Mouse (Mus musculus): ENCODE results near the gene Opn3. TPM values are rescaled to one million over a fixed set of nuclear protein-coding genes. Genes with fewer than 3 reads are reported as not detected.

Gene Opn3
- total RNA-seq, 4 experiments from 2014 or later: 7.7 to 16.8 (median 11.3) TPM

DNA sequence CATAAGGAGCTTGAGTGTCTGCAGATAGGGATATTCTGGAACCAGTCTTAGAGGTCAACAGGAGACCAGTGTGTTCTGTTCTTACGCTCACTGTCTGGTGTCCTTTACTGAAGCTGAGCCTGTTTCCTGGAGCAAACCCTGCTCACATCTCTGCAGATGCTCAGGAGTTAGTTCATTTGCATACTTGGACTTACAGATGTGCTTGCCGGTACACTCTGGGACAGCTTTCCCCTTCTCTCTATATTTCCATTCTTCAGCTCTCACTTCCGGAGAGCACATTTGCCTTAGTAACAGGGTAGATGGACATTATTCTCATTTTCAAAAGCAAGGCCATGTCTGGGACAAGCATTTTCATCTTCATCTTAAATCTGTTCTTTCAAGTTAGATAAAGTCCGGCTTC, 44.0 kb downstream of the Opn3 start:
- no peak for DNase-seq

DNA sequence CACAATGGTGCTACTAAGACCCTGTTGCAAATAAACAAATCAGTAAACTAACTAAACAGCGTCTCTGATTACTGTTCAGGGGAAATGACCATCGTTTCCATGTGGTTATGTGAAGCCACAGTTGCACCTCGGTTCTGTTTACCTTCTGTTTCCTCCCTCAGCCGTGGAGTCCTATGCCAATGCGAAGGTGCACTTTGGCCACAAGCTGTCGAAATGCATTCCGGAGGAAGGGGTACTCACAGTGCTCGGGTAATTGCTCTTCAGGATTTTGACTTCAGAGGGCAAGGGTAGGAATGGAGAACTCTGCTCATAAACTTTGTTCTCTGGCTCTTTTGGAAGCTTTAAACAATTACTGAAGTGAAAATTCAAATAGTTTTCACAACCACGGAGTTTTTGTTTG, 45.6 kb downstream of the Opn3 start:
- DNase-seq: no peak

DNA sequence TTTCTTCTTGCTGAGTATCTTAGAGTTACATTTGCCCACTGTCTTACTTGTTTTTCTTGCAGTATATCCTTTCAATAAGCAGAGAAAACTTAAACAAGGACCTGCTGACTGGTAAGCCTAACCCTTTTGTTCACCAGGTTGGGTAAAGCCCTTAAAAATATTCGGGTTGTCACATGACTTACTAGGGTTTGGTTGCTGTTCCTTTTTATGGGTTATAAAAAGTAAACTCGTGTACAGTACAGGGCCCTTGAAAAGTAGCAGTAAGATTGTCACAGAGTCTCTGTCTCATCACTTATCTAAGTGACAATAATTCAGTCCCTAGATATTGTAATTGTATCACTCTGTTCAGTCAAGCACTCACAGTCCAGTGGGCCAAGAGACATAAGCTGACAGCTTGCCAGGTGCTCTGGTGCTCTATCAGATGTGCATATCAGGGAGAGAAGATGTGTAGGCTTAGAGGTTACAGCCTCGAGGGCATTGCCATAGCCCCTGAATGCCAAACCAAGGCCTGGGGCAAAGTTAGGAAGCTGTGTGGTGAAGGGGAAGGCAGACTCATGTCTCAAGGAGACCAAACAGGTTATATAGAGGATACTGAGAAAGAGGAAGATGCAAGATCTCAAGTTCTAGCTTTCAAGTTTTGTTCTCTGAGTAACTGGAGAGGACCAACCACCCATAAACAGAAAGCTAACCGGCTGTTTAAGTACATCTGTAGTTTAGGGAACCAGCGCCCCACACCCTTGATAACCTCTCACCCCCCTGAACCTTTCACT, 48.9 kb downstream of the Opn3 start:
- DNase-seq: no peak

DNA sequence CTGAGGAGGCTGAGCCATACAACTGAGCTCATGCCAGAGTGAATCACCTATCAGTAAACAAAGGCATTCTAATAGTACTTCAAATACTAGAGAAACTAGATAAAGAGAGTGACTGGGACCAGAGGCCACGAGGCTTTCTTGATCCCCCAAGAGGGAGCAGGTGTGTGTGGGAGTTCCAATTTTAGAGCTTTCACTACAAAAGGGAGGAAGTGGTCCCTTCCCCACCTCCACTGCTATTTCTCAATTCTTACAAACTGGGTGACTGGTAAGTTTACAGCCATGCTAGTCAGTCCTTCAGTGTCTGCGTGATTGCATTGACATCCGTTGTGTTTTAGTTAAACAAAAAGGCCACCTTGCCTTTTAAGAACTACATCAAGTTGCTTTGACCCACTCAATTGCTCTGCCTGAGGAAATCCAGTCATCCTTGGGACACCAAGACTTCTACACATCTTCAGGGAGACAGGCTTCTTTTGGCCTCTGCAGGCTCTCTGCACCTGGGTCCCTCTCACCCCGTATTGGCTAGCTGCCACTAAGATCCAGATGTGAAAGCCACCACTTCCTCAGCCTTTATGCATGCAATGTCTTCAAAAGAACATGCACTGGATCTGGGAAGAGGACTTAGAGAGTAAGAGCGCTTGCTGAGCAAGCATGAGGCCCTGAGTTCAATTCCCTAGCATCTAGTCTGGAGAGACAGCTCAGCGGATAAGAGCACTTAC, 52.0 kb downstream of the Opn3 start:
- DNase-seq: no peak

DNA sequence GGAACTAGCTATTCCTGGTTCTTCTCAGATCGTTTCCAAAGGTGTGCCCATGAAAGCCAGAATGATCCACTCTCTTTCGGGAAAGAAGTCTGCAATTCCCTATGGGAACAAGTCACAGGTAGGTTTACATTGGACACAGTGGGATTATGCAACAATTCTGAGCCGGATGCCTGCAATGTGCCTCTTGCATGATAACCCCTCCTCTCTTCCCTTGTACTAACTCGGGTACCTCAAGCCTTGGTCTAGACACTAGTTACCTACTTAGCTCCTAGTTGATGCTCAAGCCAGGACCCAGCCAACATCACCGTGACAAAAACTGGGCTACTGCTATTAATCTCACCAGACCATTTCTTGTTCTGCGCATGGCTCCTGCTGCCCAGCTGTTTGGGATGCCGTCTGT, 53.5 kb downstream of the Opn3 start:
- DNase-seq: no peak

DNA sequence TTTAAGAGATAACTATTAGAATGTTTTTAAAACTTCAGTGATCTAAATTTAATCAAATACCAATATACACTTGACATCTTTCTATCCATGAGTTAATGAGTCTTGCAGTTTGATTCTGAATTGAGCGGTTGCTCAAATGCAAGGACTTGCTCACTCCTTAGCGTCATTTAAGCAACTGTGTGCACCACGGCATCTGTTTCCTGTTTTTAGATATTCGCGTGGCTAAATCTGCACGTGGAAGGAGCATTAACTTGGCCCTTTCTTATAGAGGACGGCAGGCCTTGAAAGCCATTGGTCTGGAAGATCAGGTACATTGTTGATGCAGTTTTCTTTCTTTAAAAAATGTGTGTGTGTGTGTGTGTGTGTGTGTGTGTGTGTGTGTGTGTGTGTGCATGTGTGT, 54.9 kb downstream of the Opn3 start:
- no peak for DNase-seq

DNA sequence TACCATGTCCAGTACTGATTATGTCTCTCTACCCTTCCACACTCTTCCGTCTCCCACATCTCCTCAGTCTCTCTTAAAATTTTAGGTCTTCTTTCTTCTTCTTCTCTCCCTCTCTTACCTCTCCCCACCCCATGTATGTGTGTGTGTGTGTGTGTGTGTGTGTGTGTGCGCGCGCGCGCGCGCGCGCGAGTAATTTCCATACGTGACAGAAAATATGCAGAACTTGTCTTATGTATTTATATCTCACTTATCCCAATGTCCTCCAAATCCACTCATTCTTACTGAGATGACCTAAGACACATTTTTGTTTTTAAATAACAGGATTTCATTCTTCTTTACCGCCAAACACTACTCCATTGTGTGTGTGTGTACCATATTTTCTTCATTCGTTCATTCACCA, 60.1 kb downstream of the Opn3 start:
- DNase-seq: no peak

DNA sequence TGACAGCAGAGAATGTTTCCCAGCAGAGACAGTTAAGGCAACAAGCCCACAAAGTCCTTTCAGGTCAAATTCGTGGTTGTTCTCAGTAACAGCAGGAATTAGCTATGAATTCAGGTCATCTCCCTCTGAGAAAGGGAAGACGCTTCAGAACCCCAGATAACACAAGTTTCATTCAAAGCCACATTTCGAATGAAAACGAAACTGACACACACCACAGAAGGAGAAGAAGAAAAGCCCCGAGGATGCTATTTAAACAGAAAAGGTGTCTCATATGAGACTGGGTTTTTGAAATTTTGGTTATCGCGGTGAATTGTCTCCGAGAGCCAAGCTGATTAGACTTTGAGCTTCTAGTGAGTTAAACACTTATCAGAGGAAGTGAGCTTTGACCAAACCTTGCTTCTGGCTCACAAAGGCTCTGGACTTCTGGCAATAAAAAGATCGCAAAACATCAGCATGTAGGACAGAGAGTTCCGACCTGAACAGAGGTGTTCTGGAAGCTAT, 60.8 kb downstream of the Opn3 start:
- DNase-seq: no peak

DNA sequence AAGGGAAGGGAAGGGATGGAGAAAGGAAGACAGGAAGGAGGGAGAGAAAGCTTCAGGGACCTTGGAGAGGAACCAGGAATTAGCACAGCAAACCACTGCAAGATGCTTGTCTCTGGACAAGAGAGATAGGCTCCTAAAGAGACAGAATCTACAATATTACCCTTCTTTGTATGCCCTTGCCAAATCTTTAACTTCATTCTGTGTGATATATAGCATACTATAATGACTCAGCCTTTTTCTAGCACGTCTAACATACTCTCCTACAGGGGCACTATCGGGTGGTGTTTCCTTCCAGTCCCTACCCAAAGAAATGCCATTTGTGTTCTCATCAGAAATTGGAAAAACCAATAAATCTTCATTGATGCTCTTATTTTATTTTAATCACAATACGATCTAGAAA, 61.5 kb downstream of the Opn3 start:
- DNase-seq: no peak

DNA sequence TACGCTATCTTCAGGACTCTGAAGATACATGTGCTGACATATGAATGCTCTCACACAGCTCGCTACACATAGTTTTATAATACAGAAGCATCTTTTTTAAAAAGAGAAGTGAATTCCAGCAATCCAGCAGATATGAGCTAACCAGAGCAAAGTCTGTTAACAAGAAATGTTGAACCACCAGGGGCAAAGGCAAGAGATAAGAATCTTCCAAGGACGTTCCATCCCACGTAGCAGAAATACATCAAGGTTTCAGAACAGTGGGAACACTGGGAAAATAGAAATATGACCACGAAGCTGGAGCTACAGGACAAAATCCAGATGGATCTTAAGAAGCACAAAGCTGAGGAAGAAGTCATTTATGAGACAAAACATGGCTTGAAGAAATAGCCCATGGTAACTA, 62.2 kb downstream of the Opn3 start:
- no peak for DNase-seq

DNA sequence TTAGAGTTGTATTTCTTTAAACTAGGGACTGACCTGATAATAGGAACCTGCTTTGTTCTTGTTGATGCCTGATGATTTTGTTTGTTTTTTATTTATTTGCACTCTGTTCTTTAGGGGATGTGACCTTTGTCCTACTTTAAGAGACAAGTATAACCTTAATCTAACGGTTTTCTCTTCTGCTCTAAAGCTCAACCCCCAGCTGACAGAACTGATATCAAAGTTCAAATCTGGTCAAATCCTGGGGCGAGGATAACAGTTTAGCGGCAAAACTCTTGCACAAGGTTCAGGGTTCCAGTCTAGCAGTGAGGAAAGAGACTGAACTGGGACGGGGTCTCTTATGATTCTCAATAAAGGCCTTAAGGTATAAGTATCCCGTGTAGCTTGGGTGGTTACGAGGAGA, 63.3 kb downstream of the Opn3 start:
- DNase-seq: no peak

DNA sequence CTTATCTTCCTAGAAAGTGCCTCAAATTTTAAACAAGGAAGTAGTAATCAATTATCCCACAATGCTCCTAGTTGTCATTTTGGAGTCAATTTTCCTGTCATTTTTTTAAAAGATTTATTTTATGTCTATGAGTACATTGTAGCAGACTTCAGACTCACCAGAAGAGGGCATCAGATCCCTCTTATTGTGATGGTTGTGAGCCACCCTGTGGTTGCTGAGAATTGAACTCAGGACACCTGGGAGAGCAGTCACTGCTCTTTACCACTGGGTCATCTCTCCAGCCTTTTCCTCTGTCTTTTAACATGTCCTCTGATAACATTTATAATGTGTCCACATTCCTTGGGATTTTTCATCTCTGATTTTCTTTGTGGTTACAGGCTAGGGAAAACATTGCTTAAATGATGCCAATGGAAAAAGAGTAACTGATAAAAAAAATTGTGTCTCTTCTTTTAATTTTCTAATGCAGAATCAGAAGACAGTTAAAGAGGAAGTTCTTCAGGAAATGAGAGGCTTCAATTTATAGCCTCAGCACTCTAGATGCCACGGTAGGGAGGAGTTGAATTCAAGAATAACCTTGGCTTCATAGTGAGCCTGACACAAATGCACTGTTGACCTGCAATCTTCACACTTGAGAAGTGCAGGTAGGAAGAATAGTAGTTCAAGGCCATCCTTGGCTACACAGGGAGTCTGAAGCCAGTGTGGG, 66.4 kb downstream of the Opn3 start:
- no peak for DNase-seq

DNA sequence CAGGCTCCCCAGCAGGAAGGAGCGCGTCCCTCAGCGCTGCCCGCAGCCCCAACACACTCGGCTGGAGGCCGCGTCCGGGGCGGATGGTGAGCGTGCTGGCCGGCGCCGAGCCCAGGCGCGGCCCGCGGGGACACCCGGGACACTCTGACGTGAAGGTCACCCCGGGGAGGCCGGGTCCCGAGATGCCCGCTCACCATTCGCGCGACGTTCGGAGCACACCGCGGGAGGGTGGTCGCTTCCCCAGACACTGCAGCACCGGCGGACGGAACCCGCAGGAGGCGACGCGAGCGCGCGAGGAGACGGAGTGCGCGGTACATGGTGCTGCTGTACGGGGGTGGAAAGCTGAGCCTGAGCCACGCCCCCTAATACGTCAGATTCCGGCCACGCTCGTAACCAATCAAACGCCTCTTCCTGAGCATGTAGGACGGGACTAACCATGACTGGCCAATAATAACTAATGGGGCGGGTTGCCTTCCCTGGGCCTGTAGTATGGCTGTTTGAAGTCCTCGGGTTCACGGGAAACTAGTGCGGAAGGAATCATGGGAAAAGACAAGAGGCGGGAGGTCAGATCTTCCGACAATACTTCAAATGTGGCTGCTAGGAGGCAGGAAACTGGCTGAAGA, 67.2 kb downstream of the Opn3 start, which contains the start of gene Fh1:
Fh1 (minus strand) TSS at position 379 of the 623 bp plus-strand sequence.
- peak; percentile 96 for DNase-seq

DNA sequence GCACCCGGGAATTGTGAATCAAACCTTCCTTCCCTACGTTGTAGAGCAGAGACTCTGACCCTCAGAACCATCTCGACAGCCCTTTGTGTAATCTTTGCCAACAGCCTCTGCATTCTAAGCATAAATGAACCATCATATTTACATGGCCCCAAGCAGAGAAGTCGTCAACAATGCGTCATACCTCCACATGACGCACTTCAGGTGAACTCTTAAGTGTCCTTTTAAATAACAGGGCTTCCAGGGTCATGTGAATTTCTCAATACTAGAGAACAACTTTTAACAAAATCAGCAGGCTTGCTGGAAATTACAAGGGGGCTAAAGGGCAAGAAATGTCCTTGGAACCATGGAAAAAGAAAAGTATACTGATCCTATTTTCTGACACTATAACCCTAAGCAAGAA, 68.9 kb downstream of the Opn3 start:
- no peak for DNase-seq

DNA sequence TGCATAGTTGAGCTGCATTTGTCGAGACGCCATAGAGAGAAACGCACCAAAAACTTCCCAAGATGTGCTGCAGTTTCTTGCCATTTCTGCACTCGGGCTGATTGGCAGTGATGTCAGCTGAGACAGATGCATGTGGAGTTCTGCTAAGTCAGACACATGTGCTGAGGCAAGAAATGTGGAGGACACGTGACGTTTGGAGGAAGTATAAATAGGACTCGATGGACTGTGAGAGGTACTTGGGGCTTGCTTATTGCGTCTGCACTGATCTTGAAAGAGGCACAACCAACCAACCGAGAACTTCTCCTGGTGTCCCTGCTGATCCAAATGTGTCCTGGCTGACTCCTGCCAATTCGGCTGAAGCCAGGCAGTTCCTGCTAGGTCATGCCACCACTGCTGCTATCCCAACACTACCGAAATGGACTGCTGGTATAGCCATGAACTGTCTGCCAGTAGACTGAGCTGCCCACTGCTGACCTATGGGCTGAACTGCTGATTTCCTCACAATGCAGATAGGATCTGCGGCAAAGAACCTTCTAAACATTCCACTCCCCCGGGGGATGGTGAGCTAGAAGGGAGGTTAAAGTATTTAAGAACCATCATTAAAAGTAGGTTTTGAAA, 72.7 kb downstream of the Opn3 start, which contains the start of gene Kmo:
Kmo (plus strand) TSS at position 568 of the 618 bp plus-strand sequence.
- no peak for DNase-seq

DNA sequence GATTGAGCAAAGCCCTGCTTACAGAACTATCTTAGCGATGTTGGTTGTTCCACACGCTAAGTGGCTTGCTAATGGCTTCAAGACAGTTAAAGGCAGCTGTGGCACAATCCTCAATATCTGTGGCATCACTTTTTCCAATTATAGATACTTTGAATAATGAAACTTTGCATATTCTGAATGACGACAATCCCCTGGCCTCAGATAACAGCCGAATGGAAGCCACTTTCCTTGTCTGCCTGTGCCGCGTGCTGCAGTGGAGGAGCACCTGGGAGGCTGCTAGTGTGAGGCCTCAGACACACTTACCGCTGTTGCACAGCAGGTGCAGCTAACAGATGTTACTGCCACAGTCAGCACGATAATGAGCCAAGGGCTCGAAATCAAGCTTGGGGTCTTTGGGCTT, 77.6 kb downstream of the Opn3 start:
- DNase-seq: no peak

Other genes starting within 250 kb of the Opn3 start
- gene Rgs7, start 200.3 kb downstream of the Opn3 start, total RNA-seq (2022): 10 to 100 TPM in 3 of 4 experiments, 1 to 10 TPM in 1; 6.8 to 13.3 (median 11.3) TPM
- gene Kmo, start 72.4 kb downstream of the Opn3 start, total RNA-seq (2022): 1 to 10 TPM in 3 of 4 experiments, under 1 TPM in 1; 0.32 to 1.6 (median 1.1) TPM
- gene Fh1, start 67.1 kb downstream of the Opn3 start, total RNA-seq (2022): 100 to 1,000 TPM; 106 to 187 (median 148) TPM
- 10 to 100 TPM in 1 of 4 experiments, 1 to 10 TPM in 3; 8.1 to 10.6 (median 9.5) TPM for gene Chml, start 125 bp upstream of the Opn3 start, total RNA-seq (2022)
- not detected for gene Wdr64, start 5.8 kb upstream of the Opn3 start, total RNA-seq (2022)
- gene Exo1, start 187.8 kb upstream of the Opn3 start, total RNA-seq (2022): 1 to 10 TPM in 2 of 4 experiments, under 1 TPM in 2; 0.35 to 1.4 (median 1.1) TPM
- gene Gm38100, start 227.6 kb upstream of the Opn3 start, total RNA-seq (2022): not detected